Mouse (Mus musculus) gastrocnemius, postnatal 36 days (tissue): ENCODE results near the gene Cks1b. TPM values are rescaled to one million over a fixed set of nuclear protein-coding genes. Genes with fewer than 3 reads are reported as not detected.
"Not testable (repeated sequence)": the region's sequence is repeated elsewhere in the genome, so short reads cannot be mapped to it uniquely, and the experiment has no call there.

Experiments used
- DNase-seq, 2 experiments: peaks; one replicate each; pipeline ENCODE4 v3.0.0; 2022
- intact Hi-C: fragments of 180-260 bp; cut with DNase I; formaldehyde crosslinking; loops from one replicate; pipeline ENCODE4 v1.15.1; 2025
- total RNA-seq, 2 experiments: library from RNA; stranded (reverse); gene quantifications; 2 replicates each; pipeline ENCODE4 v1.2.3; 2021

The Cks1b gene
- total RNA-seq, 2 experiments from 2014 or later: 3.4 to 4.8 TPM

DNA sequence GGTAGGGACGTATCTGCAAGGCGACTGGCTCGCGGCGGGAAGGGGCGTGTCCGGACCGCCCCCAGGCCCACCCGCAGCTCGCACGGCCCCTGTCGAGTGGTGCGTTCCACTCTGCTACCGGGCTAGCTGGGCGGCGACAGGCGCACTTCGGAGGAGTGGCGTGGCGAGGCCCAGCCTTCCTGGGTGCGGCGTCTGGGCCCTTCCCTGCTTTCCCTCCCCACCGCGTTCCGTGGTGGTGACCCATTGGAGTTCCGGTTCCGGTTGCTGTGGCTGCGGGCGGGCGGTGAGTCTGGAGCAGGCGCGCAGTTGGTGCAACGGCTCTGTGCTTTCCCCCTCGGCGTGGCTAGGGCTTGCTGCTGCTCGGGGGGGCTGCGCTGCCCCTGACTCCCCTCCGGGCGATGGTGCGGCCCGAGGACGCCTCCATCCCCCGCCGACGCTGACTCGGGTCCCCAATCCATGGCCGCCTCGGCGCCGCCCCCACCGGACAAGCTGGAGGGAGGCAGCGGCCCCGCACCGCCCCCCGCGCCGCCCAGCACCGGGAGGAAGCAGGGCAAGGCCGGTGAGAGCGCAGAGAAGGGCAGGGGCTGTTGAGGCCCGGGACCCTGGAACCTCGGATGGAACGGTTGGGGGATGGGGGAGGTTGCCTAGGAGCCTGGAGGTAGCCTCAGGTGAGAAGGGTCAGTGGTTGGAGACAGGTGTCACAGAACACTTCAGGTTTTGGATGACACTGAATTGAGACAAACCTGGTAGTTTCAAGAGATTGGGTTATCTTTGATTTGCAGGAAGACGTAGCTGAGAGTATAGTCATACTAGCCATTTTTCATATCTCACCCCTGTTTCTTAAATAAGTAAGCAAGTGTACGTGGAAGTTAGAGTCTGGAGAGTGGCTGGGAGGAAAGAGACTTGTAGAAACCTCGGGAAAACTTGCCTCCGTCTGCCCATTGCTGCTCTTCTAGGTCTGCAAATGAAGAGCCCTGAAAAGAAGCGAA lies 12.3 kb upstream of the Cks1b start, which contains the start of gene Pygo2:
Gene Pygo2, plus strand, starts transcription at position 44 of the 989 bp plus-strand sequence.
- peak; percentile 88 to 96 for DNase-seq
- intact Hi-C loops: no loop called here

GRCm38 (mm10) chr3:89429021-89429420 lies 10.8 kb upstream of the Cks1b start:
- DNase-seq, intact Hi-C loops: not testable (repeated sequence)

DNA sequence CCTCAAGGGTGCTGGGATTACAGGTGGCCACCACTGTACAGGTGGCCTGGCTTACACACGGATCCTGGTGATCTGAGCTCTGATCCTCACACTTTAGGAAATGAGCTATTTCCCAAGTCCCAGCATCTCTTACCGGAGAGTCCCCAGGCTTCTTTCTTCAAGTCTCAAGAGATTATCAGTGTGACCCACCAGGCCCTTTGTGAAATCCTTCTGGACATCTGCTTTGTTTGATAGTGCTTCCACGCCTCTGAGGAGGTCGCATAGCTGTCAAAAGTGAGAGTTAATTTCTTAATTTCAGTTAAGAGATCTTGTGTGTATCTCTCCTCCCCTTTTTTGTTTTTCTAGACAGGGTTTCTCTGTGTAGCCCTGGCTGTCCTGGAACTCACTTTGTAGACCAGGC lies 7.7 kb upstream of the Cks1b start:
- no peak for DNase-seq
- intact Hi-C loops: no loop called here

GRCm38 (mm10) chr3:89425141-89425525 lies 7.0 kb upstream of the Cks1b start:
- no peak for DNase-seq
- intact Hi-C loops: no loop called here

DNA sequence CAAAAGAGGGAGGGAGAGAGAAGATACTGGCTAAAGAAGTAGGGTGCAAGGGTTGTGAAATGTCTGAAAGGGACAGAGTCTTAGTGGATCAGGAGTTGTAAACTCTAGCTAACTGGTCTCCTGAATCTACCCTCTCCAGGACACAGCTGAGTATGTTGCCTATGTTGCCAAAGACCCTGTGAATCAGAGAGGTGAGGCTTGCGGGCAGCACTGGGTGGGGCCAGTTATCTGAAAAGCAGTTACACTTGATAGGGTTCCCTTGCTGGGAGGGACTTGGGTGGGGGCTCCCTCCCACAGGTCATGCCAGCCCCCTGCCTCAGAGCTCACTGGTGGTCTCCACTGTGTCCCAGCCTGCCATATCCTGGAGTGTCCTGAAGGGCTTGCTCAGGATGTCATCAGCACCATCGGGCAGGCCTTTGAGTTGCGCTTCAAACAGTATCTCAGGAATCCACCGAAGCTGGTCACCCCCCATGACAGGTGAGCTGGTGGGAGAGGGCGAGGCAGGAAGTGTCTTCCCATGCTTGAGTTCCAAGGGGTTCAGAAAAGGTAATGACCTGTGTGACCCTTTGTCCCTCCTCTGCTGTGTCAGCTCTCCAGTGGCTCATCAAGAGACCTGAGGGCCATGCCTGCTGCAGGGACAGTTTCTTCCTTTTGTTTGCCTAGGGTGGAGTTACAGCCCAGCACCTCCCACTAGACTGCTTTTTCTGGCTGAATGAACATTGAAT lies 6.4 kb upstream of the Cks1b start:
- intact Hi-C loops: no loop called here
- DNase-seq: no peak

DNA sequence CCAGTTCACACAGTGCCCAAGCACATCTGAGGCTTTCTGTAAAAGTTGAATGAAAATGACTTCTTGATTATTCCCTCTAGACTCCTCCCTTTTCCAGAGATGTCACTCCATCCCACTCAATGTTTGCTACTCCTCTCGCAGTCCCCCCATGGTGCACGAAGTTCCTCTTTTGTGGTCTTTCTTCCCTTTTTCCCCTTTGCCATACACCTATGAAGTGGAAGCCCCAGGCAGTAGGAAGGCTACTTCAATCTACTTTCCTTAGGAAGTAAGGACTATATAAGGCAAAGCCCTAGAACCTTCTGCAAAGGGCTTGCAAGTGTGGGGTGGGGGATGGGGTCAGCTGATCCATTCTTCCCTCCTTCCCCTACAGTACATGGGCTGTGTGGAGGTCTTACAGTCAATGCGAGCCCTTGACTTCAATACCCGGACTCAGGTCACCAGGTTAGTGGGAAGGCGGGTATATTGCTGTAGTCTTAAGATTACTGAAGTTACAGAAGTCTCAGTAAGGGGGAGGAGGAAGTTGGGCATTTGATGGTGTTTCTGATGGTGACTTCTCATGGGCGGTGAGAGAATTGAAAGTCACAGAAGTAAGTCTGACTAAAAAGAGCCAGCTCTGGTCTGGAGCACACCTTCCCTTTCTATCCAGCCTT lies 4.5 kb upstream of the Cks1b start:
- intact Hi-C loops: no loop called here

DNA sequence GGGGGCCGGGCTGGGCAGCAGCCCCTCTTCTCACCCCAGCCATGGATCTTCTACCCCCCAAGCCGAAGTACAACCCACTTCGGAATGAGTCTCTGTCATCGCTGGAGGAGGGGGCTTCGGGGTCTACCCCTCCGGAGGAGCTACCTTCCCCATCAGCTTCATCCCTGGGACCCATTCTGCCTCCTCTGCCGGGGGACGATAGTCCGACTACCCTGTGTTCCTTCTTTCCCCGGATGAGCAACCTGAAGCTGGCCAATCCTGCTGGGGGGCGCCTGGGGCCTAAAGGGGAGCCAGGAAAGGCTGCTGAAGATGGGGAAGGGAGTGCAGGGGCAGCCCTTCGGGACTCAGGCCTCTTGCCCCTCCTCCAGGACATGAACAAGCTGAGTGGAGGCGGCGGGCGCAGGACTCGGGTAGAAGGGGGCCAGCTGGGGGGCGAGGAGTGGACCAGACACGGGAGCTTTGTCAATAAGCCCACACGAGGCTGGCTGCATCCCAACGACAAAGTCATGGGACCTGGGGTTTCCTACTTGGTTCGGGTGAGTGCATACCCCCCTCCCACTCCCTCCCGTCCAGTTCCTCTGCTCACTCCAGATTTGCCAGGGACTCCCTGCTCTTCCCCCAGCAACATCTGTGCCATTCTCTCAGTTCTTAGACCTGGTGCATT lies 3.8 kb upstream of the Cks1b start:
- DNase-seq: peak in 1 of 2 experiments; percentile 27
- intact Hi-C loops: no loop called here

More for the DNA sequence above, 4.5 kb upstream of the Cks1b start:
- DNase-seq: no peak

DNA sequence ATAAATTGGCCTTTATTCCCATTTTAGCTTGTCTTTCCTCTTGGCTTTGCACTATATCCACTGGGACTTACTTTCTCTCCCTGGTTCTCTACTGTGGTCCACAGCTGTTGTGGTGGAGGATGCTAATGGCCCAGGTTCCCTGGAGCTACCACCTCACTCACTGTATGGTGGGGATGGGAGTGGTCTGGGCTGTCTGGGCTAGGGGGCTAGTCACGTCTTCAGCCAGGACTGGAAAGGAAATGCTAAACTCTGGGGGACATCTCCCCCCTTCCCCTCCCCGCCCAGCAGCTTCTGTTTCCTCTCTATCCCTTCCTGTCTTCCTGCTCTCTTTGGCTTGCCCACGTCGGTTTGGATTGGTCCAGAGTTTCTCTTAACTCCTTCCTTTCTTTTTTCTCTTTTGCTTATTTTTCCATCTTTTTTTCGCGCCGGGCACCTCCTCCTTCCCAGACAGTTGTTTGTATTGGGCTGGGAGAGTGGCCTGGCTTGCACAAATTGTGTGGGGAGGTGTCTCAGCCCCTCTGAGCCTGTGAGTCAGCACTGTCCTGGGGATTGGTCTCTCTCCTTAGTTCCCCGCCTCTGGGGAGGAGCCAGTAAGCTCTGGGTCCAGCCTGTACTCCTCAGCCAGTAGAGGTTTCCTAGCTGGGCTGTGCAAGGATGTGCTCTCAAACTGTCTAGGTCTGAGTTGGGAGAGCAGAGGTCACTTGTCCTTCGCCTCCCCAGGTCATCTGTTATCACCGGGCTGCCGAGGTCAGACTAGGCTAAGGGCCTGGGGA lies 3.0 kb upstream of the Cks1b start:
- intact Hi-C loops: no loop called here
- DNase-seq: peak; percentile 71 to 82

DNA sequence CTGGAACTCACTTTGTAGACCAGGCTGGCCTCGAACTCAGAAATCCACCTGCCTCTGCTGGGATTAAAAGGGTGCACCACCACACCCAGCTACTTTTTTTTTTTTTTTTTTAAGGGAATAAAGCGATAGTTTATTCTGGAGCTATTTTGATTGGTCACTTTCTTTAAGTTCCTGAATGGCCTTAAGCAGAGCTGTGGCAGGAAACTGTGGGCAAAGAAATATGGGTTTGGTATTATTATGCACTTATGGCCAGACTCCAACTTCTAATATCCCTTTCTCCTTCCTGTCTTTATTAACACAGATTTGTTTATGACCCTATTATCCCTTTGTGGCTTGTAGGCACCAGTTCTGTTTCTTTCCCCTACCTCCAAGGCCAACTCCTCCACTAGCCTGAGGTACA lies 2.2 kb upstream of the Cks1b start:
- no peak for DNase-seq
- intact Hi-C loops: no loop called here

- no peak for DNase-seq
- intact Hi-C loops: no loop called here
These were observed 1.8 kb upstream of the Cks1b start for GRCm38 (mm10) chr3:89419981-89420380.

DNA sequence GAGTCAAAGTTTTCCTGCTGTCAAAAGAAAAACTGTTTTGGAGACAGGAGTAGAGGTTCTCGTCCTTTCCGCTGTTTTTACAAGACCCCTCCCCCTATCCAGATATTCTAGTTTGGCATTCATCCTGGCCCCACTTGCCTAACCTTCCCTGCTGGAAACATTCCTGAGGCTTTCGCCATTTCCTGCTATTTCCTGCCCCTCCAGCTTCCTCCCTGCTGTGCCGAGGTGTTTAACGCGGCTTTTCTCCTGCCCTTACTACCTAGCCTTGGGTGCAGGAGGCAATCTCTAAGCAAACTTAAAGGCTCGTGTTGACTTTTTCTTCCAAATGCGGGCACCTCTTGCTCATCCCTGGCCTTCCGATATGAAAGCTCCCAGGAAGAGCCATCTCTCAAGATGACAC lies 1.4 kb upstream of the Cks1b start:
- intact Hi-C loops: no loop called here
- DNase-seq: peak in 1 of 2 experiments; percentile 44

- peak; percentile 69 to 80 for DNase-seq
- intact Hi-C loops: no loop called here
These were observed 673 bp upstream of the Cks1b start for GRCm38 (mm10) chr3:89418861-89419250.

GRCm38 (mm10) chr3:89417840-89418169 lies 378 bp downstream of the Cks1b start:
- DNase-seq: no peak
- intact Hi-C loops: no loop called here

DNA sequence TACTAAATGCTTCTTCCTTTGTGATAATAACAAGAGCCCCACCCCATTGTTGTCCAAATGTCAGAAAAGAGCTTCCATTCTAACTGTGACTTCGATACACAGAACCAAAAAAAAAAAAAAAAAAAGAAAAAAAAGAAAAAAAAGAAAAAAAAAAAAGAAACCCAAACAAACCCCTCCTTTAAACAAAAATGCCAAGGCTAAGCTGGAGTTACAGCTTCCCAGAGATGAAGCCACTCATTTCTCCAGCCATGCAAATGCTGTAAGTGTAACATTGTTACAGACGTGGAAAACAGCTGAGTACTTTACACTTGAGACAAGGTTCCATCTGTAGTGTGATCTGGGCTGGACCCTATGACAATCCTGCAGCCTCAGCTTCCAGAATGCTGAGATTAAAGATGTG lies 1.1 kb downstream of the Cks1b start:
- intact Hi-C loops: no loop called here

GRCm38 (mm10) chr3:89416158-89416557 lies 2.0 kb downstream of the Cks1b start:
- intact Hi-C loops: no loop called here
- no peak for DNase-seq

More for the DNA sequence above, 1.1 kb downstream of the Cks1b start:
- DNase-seq: no peak

DNA sequence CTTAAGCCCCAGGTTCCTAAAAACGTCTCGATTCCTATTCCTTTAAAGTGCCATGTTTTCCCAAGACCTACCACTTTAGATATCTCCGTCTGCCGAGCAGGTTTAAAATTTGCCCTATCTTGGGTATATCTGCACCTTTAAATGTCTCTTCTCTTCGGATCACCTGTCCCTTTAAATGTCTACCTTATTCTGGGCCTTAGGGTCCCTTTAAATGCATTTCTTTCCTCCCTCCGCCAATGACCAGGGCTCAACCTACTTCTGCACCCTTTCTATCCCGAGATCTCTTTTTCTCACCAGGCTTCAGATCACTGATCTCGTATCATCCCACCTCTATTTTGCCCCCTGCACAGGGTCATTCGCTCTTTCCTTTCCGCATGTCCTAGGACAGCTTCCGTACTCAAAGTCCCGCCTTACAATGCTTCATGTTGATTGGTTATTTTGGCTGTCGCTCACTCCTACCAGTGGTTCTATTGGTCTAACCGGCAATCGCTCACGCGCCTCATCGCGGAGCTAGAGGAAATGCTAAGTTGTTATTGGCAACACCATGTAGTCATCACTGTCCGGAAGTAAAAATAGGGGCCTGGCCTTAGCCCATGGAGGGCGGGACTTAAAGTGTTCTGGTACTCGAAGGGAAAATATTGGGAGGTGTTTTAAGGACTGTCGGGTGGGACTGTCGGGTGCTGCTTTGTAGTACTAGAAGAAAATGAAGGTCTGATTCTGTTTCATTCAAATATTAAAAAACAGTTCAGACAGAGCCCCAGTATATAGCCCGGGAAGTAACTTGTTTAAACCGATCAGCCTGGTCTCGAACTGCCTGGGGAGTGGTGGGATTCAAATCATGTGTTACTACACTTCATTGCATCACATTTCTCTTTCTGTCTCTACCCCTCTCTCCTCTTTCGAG lies 6.4 kb downstream of the Cks1b start, which contains the start of gene Flad1:
Gene Flad1, minus strand, starts transcription at position 381 of the 904 bp plus-strand sequence.
- intact Hi-C loops: no loop called here
- peak; percentile 94 to 97 for DNase-seq

DNA sequence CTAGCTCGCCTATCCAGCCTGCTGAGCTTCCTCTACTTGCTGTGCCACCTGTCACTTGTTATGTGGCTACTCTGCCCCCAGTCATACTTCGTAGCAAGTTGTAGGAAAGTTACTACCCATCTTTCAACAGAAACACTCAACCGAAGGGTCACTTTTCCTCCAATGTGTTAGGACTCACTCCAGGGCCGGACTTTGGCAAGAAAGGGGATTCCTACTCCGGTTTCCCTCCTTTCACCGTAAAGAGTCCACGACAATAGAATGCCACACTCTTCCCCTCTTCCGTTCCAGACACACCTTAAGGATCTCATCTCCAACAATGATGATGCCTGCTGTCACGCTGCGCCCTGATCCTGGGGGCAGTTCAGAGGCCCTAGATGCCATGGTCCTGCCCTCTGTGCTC lies 7.3 kb downstream of the Cks1b start:
- DNase-seq: no peak
- intact Hi-C loops: no loop called here

DNA sequence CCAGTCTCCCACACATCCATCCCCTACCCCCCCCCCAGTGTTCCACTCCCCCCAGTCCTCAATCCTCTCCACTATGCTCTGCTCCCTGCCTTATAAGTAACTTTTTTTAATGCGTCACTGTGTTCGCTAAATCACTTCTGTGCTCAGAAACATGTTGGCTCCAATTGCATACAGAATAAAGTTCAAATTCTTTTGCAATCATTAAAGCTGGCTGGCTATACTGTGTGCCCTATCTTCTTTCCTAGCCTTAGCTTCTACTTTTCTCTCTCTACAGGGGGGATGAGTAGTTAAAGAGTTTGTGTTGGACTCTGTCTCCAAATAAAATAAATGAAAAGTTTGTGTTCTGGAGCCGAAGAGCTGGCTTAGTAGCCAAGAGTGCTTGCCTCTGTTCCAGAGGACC lies 8.5 kb downstream of the Cks1b start:
- intact Hi-C loops: no loop called here
- no peak for DNase-seq

DNA sequence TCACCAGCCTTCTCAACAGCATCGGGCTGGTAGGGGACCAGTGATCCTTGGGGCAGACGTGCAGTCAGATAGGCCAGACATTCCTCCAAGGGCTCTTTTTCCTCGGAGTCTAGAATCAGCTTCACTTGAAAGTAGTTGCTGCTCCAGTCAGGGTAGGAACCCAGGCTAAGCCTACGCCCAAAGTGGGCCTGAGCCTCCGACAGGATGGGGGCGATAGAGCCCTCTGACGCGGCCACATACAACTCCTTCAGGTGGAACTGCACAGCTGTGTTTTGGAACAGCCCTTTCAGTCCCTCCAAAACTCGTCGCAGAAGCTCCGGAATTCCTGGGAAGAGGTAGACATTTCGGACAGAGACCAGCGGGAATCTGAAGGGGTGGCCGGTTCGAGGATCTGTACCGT lies 9.7 kb downstream of the Cks1b start:
- intact Hi-C loops: no loop called here
- no peak for DNase-seq
